Mouse (Mus musculus) cerebellum, adult 2 months (tissue): ENCODE measurements at regions not wholly inside any gene's neighbourhood (a gene's known extent, or its start where the extent isn't known, plus 50 kb on each side); places are given as distances from the start of the nearest gene placed in this dataset.
A peak's percentile ranks its signal among the peaks of the same experiment; 100 is the strongest.
"Not testable (repeated sequence)": the region's sequence is repeated elsewhere in the genome, so short reads cannot be mapped to it uniquely, and the experiment has no call there.

Source experiments
- DNase-seq, 2 experiments: peaks; one replicate each; pipeline ENCODE4 v3.0.0; 2021
- H3K27ac ChIP-seq: fragments of 200-500 bp; 2 replicates; pipeline ENCODE4 v1.5.1; 2012; ENCODE audit warnings: low read length, control low read depth, inconsistent platforms; ENCODE audit not compliant: insufficient read depth
- H3K27me3 ChIP-seq: fragments of 200-500 bp; 2 replicates; pipeline ENCODE4 v1.6.1; 2012; ENCODE audit warnings: inconsistent platforms, mild to moderate bottlenecking, low read length, moderate library complexity; ENCODE audit not compliant: control insufficient read depth, insufficient read depth
- H3K4me1 ChIP-seq: fragments of 200-500 bp; 2 replicates; pipeline ENCODE4 v1.6.1; 2011; ENCODE audit warnings: low read length; ENCODE audit not compliant: control insufficient read depth, insufficient read depth
- H3K4me3 ChIP-seq: fragments of 200-500 bp; replicated peaks from 2 replicates; pipeline ENCODE3; 2011; ENCODE audit warnings: mild to moderate bottlenecking, low read depth, low read length, control low read depth; ENCODE audit not compliant: insufficient read depth
- CTCF ChIP-seq: fragments of 200-500 bp; IDR thresholded peaks from 2 replicates; pipeline ENCODE4 v1.5.1; 2011; ENCODE audit warnings: low read depth, mild to moderate bottlenecking, control low read depth, low read length, moderate library complexity, borderline replicate concordance; ENCODE audit not compliant: insufficient read depth
- POLR2A ChIP-seq: fragments of 200-500 bp; IDR thresholded peaks from 2 replicates; pipeline ENCODE4 v1.6.1; 2011; ENCODE audit warnings: low read length, control low read depth, borderline replicate concordance; ENCODE audit not compliant: insufficient read depth
- WGBS: fragments of 180-500 bp; shearing (Covaris S2); methylation state at CpG from one replicate; pipeline ENCODE4 v1.1.7; 2018; 5-methylcytosine and 5-hydroxymethylcytosine counted together

DNA sequence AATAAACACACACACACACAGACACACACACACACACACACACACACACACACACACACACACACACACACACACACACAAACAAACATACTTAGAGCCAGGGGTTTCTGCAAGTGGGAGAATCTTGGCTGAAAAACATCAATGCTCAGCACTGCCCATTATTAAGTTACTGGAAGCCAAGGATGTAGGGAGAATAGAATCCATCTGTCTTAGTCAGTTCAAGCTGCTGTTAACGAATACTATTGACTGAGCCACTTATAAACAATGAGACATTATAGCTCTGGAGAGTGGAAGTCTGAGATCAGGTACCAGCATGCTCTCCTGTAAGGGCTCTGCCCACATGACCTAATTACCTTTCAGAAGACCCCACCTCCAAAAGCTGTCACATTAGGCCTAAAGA lies 87.4 kb downstream of the Fam174b start:
- 33% methylated on average over 1 of the region's 1 CpGs for WGBS
- Histone ChIP-seq H3K4me3 (no peak overlapping the region), H3K27ac (no peak overlapping the region), H3K4me1 (no peaks in the 10 kb centered on the region), H3K27me3 (no peaks in the 10 kb centered on the region)
- no peak for DNase-seq
- TF ChIP-seq POLR2A (no peak), CTCF (no peak)

GRCm38 (mm10) chr7:73830581-73830980 lies 90.5 kb downstream of the Fam174b start:
- DNase-seq = no peak
- no peaks in the 10 kb centered on the region for H3K27me3 ChIP-seq
- H3K4me1 ChIP-seq = no peaks in the 10 kb centered on the region
- H3K4me3 ChIP-seq = no peak overlapping the region
- no peak overlapping the region for H3K27ac ChIP-seq
- 80% methylated on average over 6 of the region's 6 CpGs for WGBS
- TF ChIP-seq POLR2A (no peak), CTCF (no peak)

- 27% methylated on average over 3 of the region's 3 CpGs for WGBS
- TF ChIP-seq CTCF (no peak), POLR2A (no peak)
- Histone ChIP-seq H3K27ac (no peak overlapping the region), H3K4me3 (no peak overlapping the region), H3K4me1 (no peaks in the 10 kb centered on the region), H3K27me3 (no peaks in the 10 kb centered on the region)
- peak in 1 of 2 experiments; percentile 12 for DNase-seq
Observed at GRCm38 (mm10) chr7:73840381-73840780, 100.3 kb downstream of the Fam174b start.

GRCm38 (mm10) chr7:73852184-73852583 lies 112.1 kb downstream of the Fam174b start:
- Histone ChIP-seq H3K27me3 (no peaks in the 10 kb centered on the region), H3K27ac (no peak overlapping the region), H3K4me3 (no peak overlapping the region), H3K4me1 (no peaks in the 10 kb centered on the region)
- DNase-seq = no peak
- 85% methylated on average over 9 of the region's 9 CpGs for WGBS
- TF ChIP-seq CTCF = no peak
- TF ChIP-seq POLR2A = no peak

DNA sequence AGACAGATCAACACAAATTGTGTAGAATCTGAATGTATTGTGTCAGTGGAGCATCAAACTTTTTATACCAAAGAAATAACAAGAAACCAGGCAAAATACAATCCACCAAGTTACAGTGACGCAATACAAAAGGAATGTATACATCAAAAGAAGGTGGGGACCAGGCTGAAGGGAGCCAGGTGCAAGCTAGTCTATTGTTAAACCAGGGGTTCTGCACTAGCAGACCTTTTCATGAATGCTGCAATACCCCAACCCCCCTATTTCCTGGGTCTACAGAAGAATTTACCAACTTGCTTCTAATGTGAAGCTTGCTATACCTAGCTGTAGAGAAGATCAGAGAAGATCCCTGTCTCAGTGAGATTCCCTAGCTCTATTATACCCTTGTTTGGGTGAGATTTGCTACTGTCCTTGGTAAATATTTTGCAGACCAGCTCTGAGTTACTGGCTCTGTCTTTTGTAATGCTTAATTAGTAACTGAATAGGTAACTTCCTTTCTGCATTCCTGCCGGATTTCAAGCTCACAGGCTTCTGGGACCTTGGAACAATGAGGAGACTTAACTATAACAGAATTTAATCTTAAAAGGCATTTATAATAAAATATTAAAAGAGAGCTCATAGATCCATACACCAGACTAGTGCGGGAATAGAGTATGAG lies 113.3 kb downstream of the Fam174b start:
- WGBS = 82% methylated on average over 3 of the region's 3 CpGs
- H3K27me3 ChIP-seq, H3K4me3 ChIP-seq, H3K27ac ChIP-seq, DNase-seq, H3K4me1 ChIP-seq: not testable (repeated sequence)

- Histone ChIP-seq H3K4me1 (no peaks in the 10 kb centered on the region), H3K27ac (no peak overlapping the region), H3K4me3 (no peak overlapping the region), H3K27me3 (no peaks in the 10 kb centered on the region)
- WGBS = 40% methylated on average over 4 of the region's 4 CpGs
- no peak for TF ChIP-seq POLR2A
- TF ChIP-seq CTCF = peak; percentile 54; the same call in 1 of the 2 replicates
- peak in 1 of 2 experiments; percentile 17 for DNase-seq
Observed at GRCm38 (mm10) chr7:73855489-73855888, 115.4 kb downstream of the Fam174b start.

DNA sequence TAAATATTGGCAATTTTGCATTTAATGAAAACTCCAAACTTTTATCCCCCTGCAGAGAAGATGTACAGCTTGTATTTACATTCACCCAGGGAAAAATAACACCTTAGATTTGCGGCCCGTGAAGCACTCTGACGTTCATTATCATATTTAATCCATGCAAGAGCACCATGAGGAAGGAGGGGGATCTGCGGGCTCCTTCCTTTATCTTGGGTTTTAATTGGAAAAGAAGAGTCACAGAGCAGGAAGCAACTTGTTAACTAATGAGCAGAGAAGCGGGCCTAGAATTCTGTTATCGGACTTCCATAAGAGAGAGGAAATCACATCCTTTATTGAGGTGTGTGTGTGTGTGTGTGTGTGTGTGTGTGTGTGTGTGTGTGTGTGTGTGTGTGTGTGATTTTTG lies 116.8 kb downstream of the Fam174b start:
- Histone ChIP-seq H3K27ac (no peak overlapping the region), H3K27me3 (no peaks in the 10 kb centered on the region), H3K4me1 (no peaks in the 10 kb centered on the region), H3K4me3 (no peak overlapping the region)
- DNase-seq = no peak
- TF ChIP-seq CTCF (no peak), POLR2A (no peak)
- WGBS = 86% methylated on average over 6 of the region's 6 CpGs

DNA sequence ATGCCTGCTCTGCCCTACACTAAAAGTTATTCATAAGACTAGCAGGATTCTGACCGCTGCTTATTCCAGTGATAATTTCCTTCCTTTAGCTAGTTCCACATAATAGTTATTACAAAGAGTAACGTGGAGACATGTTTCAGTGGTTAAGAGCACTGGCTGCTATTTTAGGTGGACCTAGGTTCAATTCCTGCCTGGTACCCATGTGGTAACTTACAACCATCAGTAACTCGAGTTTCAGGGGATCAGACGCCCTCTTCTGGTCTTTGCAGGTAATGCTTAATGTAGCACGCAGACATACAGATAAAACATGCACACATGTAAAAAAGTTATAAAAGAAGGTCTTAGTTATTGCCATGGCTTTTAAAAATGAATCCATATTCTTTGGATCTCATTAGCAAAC lies 125.0 kb downstream of the Fam174b start:
- TF ChIP-seq CTCF = no peak
- no peak for TF ChIP-seq POLR2A
- Histone ChIP-seq H3K27ac (no peak overlapping the region), H3K4me1 (no peaks in the 10 kb centered on the region), H3K4me3 (no peak overlapping the region), H3K27me3 (no peaks in the 10 kb centered on the region)
- WGBS = 69% methylated on average over 5 of the region's 5 CpGs
- no peak for DNase-seq
